Mouse (Mus musculus) retina, adult 2 months (tissue): ENCODE data around the gene Ube2l6.

Experiments used
- DNase-seq: peaks from one replicate; pipeline ENCODE4 v3.0.0-alpha.2; 2012; ENCODE audit warnings: low read depth, low spot score

Gene Ube2l6

GRCm38 (mm10) chr2:84798493-84798921 is at the start of gene Ube2l6:
Gene Ube2l6, plus strand, starts transcription at chr2:84798828.
- DNase-seq = no peak

- no peak for DNase-seq
Measured at GRCm38 (mm10) chr2:84750115-84750514, 48.5 kb upstream of the Ube2l6 start.

GRCm38 (mm10) chr2:84756245-84756644 is 42.4 kb upstream of the Ube2l6 start:
- no peak for DNase-seq

- DNase-seq = no peak
Measured at GRCm38 (mm10) chr2:84757026-84757682, 41.5 kb upstream of the Ube2l6 start.

GRCm38 (mm10) chr2:84758542-84759127 is 40.0 kb upstream of the Ube2l6 start:
- no peak for DNase-seq

GRCm38 (mm10) chr2:84760777-84761176 is 37.9 kb upstream of the Ube2l6 start:
- no peak for DNase-seq

- DNase-seq = no peak
Measured at GRCm38 (mm10) chr2:84761309-84761708, 37.3 kb upstream of the Ube2l6 start.

GRCm38 (mm10) chr2:84761840-84762239 is 36.8 kb upstream of the Ube2l6 start:
- DNase-seq = no peak

GRCm38 (mm10) chr2:84762295-84762694 is 36.3 kb upstream of the Ube2l6 start:
- no peak for DNase-seq

- DNase-seq = no peak
Measured at GRCm38 (mm10) chr2:84762818-84763217, 35.8 kb upstream of the Ube2l6 start.

GRCm38 (mm10) chr2:84770501-84770900 is 28.1 kb upstream of the Ube2l6 start:
- DNase-seq = no peak

- DNase-seq = no peak
Measured at GRCm38 (mm10) chr2:84772454-84772853, 26.2 kb upstream of the Ube2l6 start.

- no peak for DNase-seq
Measured at GRCm38 (mm10) chr2:84773195-84773594, 25.4 kb upstream of the Ube2l6 start.

GRCm38 (mm10) chr2:84774751-84775150 is 23.9 kb upstream of the Ube2l6 start:
- DNase-seq = no peak

GRCm38 (mm10) chr2:84775241-84775640 is 23.4 kb upstream of the Ube2l6 start, which contains the start of gene Serping1:
Gene Serping1, minus strand, starts transcription at chr2:84775444.
- no peak for DNase-seq

- no peak for DNase-seq
Measured at GRCm38 (mm10) chr2:84775665-84776064, 23.0 kb upstream of the Ube2l6 start.

- DNase-seq = no peak
Measured at GRCm38 (mm10) chr2:84777706-84778105, 20.9 kb upstream of the Ube2l6 start.

- DNase-seq = no peak
Measured at GRCm38 (mm10) chr2:84779210-84779609, 19.4 kb upstream of the Ube2l6 start.

GRCm38 (mm10) chr2:84783315-84783714 is 15.3 kb upstream of the Ube2l6 start:
- DNase-seq = no peak

GRCm38 (mm10) chr2:84783840-84784566 is 14.6 kb upstream of the Ube2l6 start:
- no peak for DNase-seq

- no peak for DNase-seq
Measured at GRCm38 (mm10) chr2:84788316-84788715, 10.3 kb upstream of the Ube2l6 start.

- no peak for DNase-seq
Measured at GRCm38 (mm10) chr2:84790418-84790817, 8.2 kb upstream of the Ube2l6 start.

- no peak for DNase-seq
Measured at GRCm38 (mm10) chr2:84792516-84792915, 6.1 kb upstream of the Ube2l6 start.
